Mouse (Mus musculus): Measurements from ENCODE around the gene Hdgfl3. TPM values are rescaled to one million over a fixed set of nuclear protein-coding genes. Genes with fewer than 3 reads are reported as not detected.

Hdgfl3 gene
- polyA plus RNA-seq, 2 experiments = 17.9 to 21.3 TPM

GRCm38 (mm10) chr7:81918316-81918715, 16.0 kb downstream of the Hdgfl3 start:
- 9% methylated on average over 5 of the region's 5 CpGs for WGBS
- Histone ChIP-seq H3K4me3 (replicated peaks; ENCODE audit: low read length) (no peak overlapping the region), H3K9me3 (ENCODE audit: control insufficient read depth, low read length) (no peaks in the 10 kb centered on the region), H3K4me2 (replicated peaks; ENCODE audit: low read depth, low read length, severe bottlenecking) (no peak overlapping the region), H3K36me3 (ENCODE audit: control insufficient read depth, insufficient read depth, low read length) (no peaks in the 10 kb centered on the region), H3K27ac (replicated peaks; ENCODE audit: low read depth, low read length) (no peak overlapping the region), H3K4me1 (ENCODE audit: control insufficient read depth, insufficient read depth, low read length) (0 out of 2 replicates have a peak, but pooled peaks cover 3% of the 10 kb centered on the region), H3K27me3 (ENCODE audit: control insufficient read depth, insufficient read depth, low read length) (no peaks in the 10 kb centered on the region), H3K9ac (ENCODE audit: low read depth, low read length, severe bottlenecking) (no peak overlapping the region)
- DNase-seq (ENCODE audit: low spot score) (no peak), ATAC-seq (ENCODE audit: low FRiP score, low read depth) (no peak)
- no peak for TF ChIP-seq POLR2A (IDR thresholded peaks at IDR 0.05; ENCODE audit: borderline replicate concordance, extremely low read depth, insufficient read depth, insufficient read length)

- TF ChIP-seq POLR2A (IDR thresholded peaks at IDR 0.05; ENCODE audit: borderline replicate concordance, extremely low read depth, insufficient read depth, insufficient read length) = no peak
- Histone ChIP-seq H3K9ac (ENCODE audit: low read depth, low read length, severe bottlenecking) (no peak overlapping the region), H3K4me2 (replicated peaks; ENCODE audit: low read depth, low read length, severe bottlenecking) (no peak overlapping the region), H3K36me3 (ENCODE audit: control insufficient read depth, insufficient read depth, low read length) (peaks cover 8% of the 10 kb centered on the region; the same call in 1 of the 2 replicates), H3K4me1 (ENCODE audit: control insufficient read depth, insufficient read depth, low read length) (no peaks in the 10 kb centered on the region), H3K27ac (replicated peaks; ENCODE audit: low read depth, low read length) (no peak overlapping the region), H3K27me3 (ENCODE audit: control insufficient read depth, insufficient read depth, low read length) (no peaks in the 10 kb centered on the region), H3K4me3 (replicated peaks; ENCODE audit: low read length) (no peak overlapping the region), H3K9me3 (ENCODE audit: control insufficient read depth, low read length) (no peaks in the 10 kb centered on the region)
- WGBS = 77% methylated on average over 2 of the region's 2 CpGs
- ATAC-seq (ENCODE audit: low FRiP score, low read depth) = no peak
- DNase-seq (ENCODE audit: low spot score) = no peak
Measured at GRCm38 (mm10) chr7:81904926-81905325, 29.3 kb downstream of the Hdgfl3 start.

GRCm38 (mm10) chr7:81904094-81904493, 30.2 kb downstream of the Hdgfl3 start:
- no peak overlapping the region for H3K4me2 ChIP-seq (replicated peaks; ENCODE audit: low read depth, low read length, severe bottlenecking)
- 66% methylated on average over 4 of the region's 4 CpGs for WGBS
- H3K36me3 ChIP-seq (ENCODE audit: control insufficient read depth, insufficient read depth, low read length) = peaks cover 13% of the 10 kb centered on the region; the same call in 1 of the 2 replicates
- H3K9me3 ChIP-seq (ENCODE audit: control insufficient read depth, low read length) = no peaks in the 10 kb centered on the region
- no peaks in the 10 kb centered on the region for H3K27me3 ChIP-seq (ENCODE audit: control insufficient read depth, insufficient read depth, low read length)
- no peak for TF ChIP-seq POLR2A (IDR thresholded peaks at IDR 0.05; ENCODE audit: borderline replicate concordance, extremely low read depth, insufficient read depth, insufficient read length)
- H3K4me3 ChIP-seq (replicated peaks; ENCODE audit: low read length) = no peak overlapping the region
- H3K9ac ChIP-seq (ENCODE audit: low read depth, low read length, severe bottlenecking) = no peak overlapping the region
- no peak for ATAC-seq (ENCODE audit: low FRiP score, low read depth)
- no peaks in the 10 kb centered on the region for H3K4me1 ChIP-seq (ENCODE audit: control insufficient read depth, insufficient read depth, low read length)
- no peak overlapping the region for H3K27ac ChIP-seq (replicated peaks; ENCODE audit: low read depth, low read length)
- DNase-seq (ENCODE audit: low spot score) = no peak

GRCm38 (mm10) chr7:81899361-81899760, 34.9 kb downstream of the Hdgfl3 start:
- Histone ChIP-seq H3K4me3 (replicated peaks; ENCODE audit: low read length) (no peak overlapping the region), H3K36me3 (ENCODE audit: control insufficient read depth, insufficient read depth, low read length) (peaks cover 27% of the 10 kb centered on the region), H3K4me1 (ENCODE audit: control insufficient read depth, insufficient read depth, low read length) (no peaks in the 10 kb centered on the region), H3K27ac (replicated peaks; ENCODE audit: low read depth, low read length) (no peak overlapping the region), H3K27me3 (ENCODE audit: control insufficient read depth, insufficient read depth, low read length) (no peaks in the 10 kb centered on the region), H3K9ac (ENCODE audit: low read depth, low read length, severe bottlenecking) (no peak overlapping the region), H3K9me3 (ENCODE audit: control insufficient read depth, low read length) (no peaks in the 10 kb centered on the region), H3K4me2 (replicated peaks; ENCODE audit: low read depth, low read length, severe bottlenecking) (no peak overlapping the region)
- DNase-seq (ENCODE audit: low spot score) (no peak), ATAC-seq (ENCODE audit: low FRiP score, low read depth) (no peak)
- no peak for TF ChIP-seq POLR2A (IDR thresholded peaks at IDR 0.05; ENCODE audit: borderline replicate concordance, extremely low read depth, insufficient read depth, insufficient read length)
- WGBS = 75% methylated on average over 11 of the region's 11 CpGs

- peaks cover 14% of the 10 kb centered on the region for H3K36me3 ChIP-seq (ENCODE audit: control insufficient read depth, insufficient read depth, low read length)
- no peaks in the 10 kb centered on the region for H3K9me3 ChIP-seq (ENCODE audit: control insufficient read depth, low read length)
- no peak for DNase-seq (ENCODE audit: low spot score)
- no peak overlapping the region for H3K4me2 ChIP-seq (replicated peaks; ENCODE audit: low read depth, low read length, severe bottlenecking)
- ATAC-seq (ENCODE audit: low FRiP score, low read depth) = no peak
- H3K27me3 ChIP-seq (ENCODE audit: control insufficient read depth, insufficient read depth, low read length) = no peaks in the 10 kb centered on the region
- 91% methylated on average over 4 of the region's 4 CpGs for WGBS
- TF ChIP-seq POLR2A (IDR thresholded peaks at IDR 0.05; ENCODE audit: borderline replicate concordance, extremely low read depth, insufficient read depth, insufficient read length) = no peak
- no peaks in the 10 kb centered on the region for H3K4me1 ChIP-seq (ENCODE audit: control insufficient read depth, insufficient read depth, low read length)
- H3K4me3 ChIP-seq (replicated peaks; ENCODE audit: low read length) = no peak overlapping the region
- H3K27ac ChIP-seq (replicated peaks; ENCODE audit: low read depth, low read length) = no peak overlapping the region
- H3K9ac ChIP-seq (ENCODE audit: low read depth, low read length, severe bottlenecking) = no peak overlapping the region
Measured at GRCm38 (mm10) chr7:81885128-81885527, 49.1 kb downstream of the Hdgfl3 start.

- Histone ChIP-seq H3K4me1 (ENCODE audit: control insufficient read depth, insufficient read depth, low read length) (no peaks in the 10 kb centered on the region), H3K4me2 (replicated peaks; ENCODE audit: low read depth, low read length, severe bottlenecking) (no peak overlapping the region), H3K36me3 (ENCODE audit: control insufficient read depth, insufficient read depth, low read length) (peaks cover 14% of the 10 kb centered on the region), H3K27ac (replicated peaks; ENCODE audit: low read depth, low read length) (no peak overlapping the region), H3K9ac (ENCODE audit: low read depth, low read length, severe bottlenecking) (no peak overlapping the region), H3K4me3 (replicated peaks; ENCODE audit: low read length) (no peak overlapping the region), H3K27me3 (ENCODE audit: control insufficient read depth, insufficient read depth, low read length) (no peaks in the 10 kb centered on the region), H3K9me3 (ENCODE audit: control insufficient read depth, low read length) (no peaks in the 10 kb centered on the region)
- TF ChIP-seq POLR2A (IDR thresholded peaks at IDR 0.05; ENCODE audit: borderline replicate concordance, extremely low read depth, insufficient read depth, insufficient read length) = no peak
- no peak for DNase-seq (ENCODE audit: low spot score)
- ATAC-seq (ENCODE audit: low FRiP score, low read depth) = no peak
- WGBS = 88% methylated on average over 3 of the region's 3 CpGs
Measured at GRCm38 (mm10) chr7:81881600-81881999, 52.7 kb downstream of the Hdgfl3 start.
